Mouse (Mus musculus) activated CD4-positive, CD25-positive, alpha-beta regulatory T cell, adult 4 months (primary cell): Measurements from ENCODE around the gene Mipep. TPM values are rescaled to one million over a fixed set of nuclear protein-coding genes. Genes with fewer than 3 reads are reported as not detected.

Experiments
- ATAC-seq: one replicate; pipeline ENCODE4 v1.8.0; 2017
- polyA plus RNA-seq, 2 experiments: library from polyadenylated mRNA; unstranded; fragments of 100-300 nt; shearing (Covaris generic); gene quantifications; one replicate each; pipeline ENCODE4 v1.2.1; 2017

Gene Mipep
- polyA plus RNA-seq, 2 experiments from 2014 or later: 1.2 to 1.5 TPM

GRCm38 (mm10) chr14:60804978-60805377 lies 20.6 kb downstream of the Mipep start:
- no peak for ATAC-seq

GRCm38 (mm10) chr14:60805871-60806270 lies 21.5 kb downstream of the Mipep start:
- no peak for ATAC-seq

- ATAC-seq: no peak
These were observed 22.5 kb downstream of the Mipep start for GRCm38 (mm10) chr14:60806891-60807344.

- no peak for ATAC-seq
These were observed 25.5 kb downstream of the Mipep start for GRCm38 (mm10) chr14:60809881-60810280.

- ATAC-seq: no peak
These were observed 27.2 kb downstream of the Mipep start for GRCm38 (mm10) chr14:60811547-60811946.

GRCm38 (mm10) chr14:60815098-60815497 lies 30.7 kb downstream of the Mipep start:
- ATAC-seq: no peak

GRCm38 (mm10) chr14:60818045-60818444 lies 33.7 kb downstream of the Mipep start:
- no peak for ATAC-seq

GRCm38 (mm10) chr14:60830096-60830495 lies 45.7 kb downstream of the Mipep start:
- no peak for ATAC-seq

GRCm38 (mm10) chr14:60836709-60837108 lies 52.3 kb downstream of the Mipep start:
- ATAC-seq: no peak

- ATAC-seq: no peak
These were observed 55.3 kb downstream of the Mipep start for GRCm38 (mm10) chr14:60839654-60840053.

GRCm38 (mm10) chr14:60841977-60842659 lies 57.7 kb downstream of the Mipep start:
- ATAC-seq: no peak

- no peak for ATAC-seq
These were observed 59.2 kb downstream of the Mipep start for GRCm38 (mm10) chr14:60843596-60843995.

GRCm38 (mm10) chr14:60845261-60846045 lies 61.1 kb downstream of the Mipep start:
- no peak for ATAC-seq

- ATAC-seq: no peak
These were observed 61.8 kb downstream of the Mipep start for GRCm38 (mm10) chr14:60846174-60846573.

GRCm38 (mm10) chr14:60848194-60848593 lies 63.8 kb downstream of the Mipep start:
- no peak for ATAC-seq

GRCm38 (mm10) chr14:60850101-60850500 lies 65.7 kb downstream of the Mipep start:
- ATAC-seq: no peak

- ATAC-seq: no peak
These were observed 67.3 kb downstream of the Mipep start for GRCm38 (mm10) chr14:60851632-60852031.

- no peak for ATAC-seq
These were observed 72.0 kb downstream of the Mipep start for GRCm38 (mm10) chr14:60856199-60856912.

- ATAC-seq: no peak
These were observed 72.5 kb downstream of the Mipep start for GRCm38 (mm10) chr14:60856913-60857300.

- no peak for ATAC-seq
These were observed 79.0 kb downstream of the Mipep start for GRCm38 (mm10) chr14:60863396-60863795.

GRCm38 (mm10) chr14:60866399-60866798 lies 82.0 kb downstream of the Mipep start:
- ATAC-seq: no peak

- ATAC-seq: no peak
These were observed 84.0 kb downstream of the Mipep start for GRCm38 (mm10) chr14:60868325-60868724.

GRCm38 (mm10) chr14:60871831-60872230 lies 87.5 kb downstream of the Mipep start:
- ATAC-seq: no peak
